Mouse (Mus musculus) embryonic facial prominence, embryonic 13.5 days (tissue): ENCODE measurements around the gene Polr3c. TPM values are rescaled to one million over a fixed set of nuclear protein-coding genes. Genes with fewer than 3 reads are reported as not detected.

ENCODE experiments used
- ATAC-seq: fragments of 200-750 bp; cut with Nextera tagmentation; 2 replicates; pipeline ENCODE4 v1.8.0; 2017; ENCODE audit warnings: low read depth; ENCODE audit not compliant: insufficient number of reproducible peaks, insufficient read depth, low FRiP score, low TSS enrichment
- H3K27ac ChIP-seq: fragments of 300-500 bp; sonication (generic); 2 replicates; pipeline ENCODE4 v1.5.1; 2015; ENCODE audit warnings: moderate library complexity, mild to moderate bottlenecking, inconsistent platforms
- H3K27me3 ChIP-seq: fragments of 300-500 bp; sonication (generic); 2 replicates; pipeline ENCODE4 v1.6.1; 2015; ENCODE audit warnings: mild to moderate bottlenecking, inconsistent platforms
- H3K36me3 ChIP-seq: fragments of 300-500 bp; sonication (generic); 2 replicates; pipeline ENCODE4 v1.6.1; 2015; ENCODE audit warnings: mild to moderate bottlenecking, inconsistent platforms
- H3K4me1 ChIP-seq: fragments of 300-500 bp; sonication (generic); 2 replicates; pipeline ENCODE4 v1.6.1; 2015; ENCODE audit warnings: inconsistent platforms
- H3K4me2 ChIP-seq: fragments of 300-500 bp; sonication (generic); 2 replicates; pipeline ENCODE4 v1.6.1; 2015; ENCODE audit warnings: moderate library complexity, mild to moderate bottlenecking, inconsistent platforms
- H3K4me3 ChIP-seq: fragments of 300-500 bp; sonication (generic); 2 replicates; pipeline ENCODE4 v1.5.1; 2015; ENCODE audit warnings: mild to moderate bottlenecking, inconsistent platforms
- H3K9ac ChIP-seq: fragments of 300-500 bp; sonication (generic); 2 replicates; pipeline ENCODE4 v1.6.1; 2015; ENCODE audit warnings: mild to moderate bottlenecking, inconsistent platforms
- H3K9me3 ChIP-seq: fragments of 300-500 bp; sonication (generic); 2 replicates; pipeline ENCODE4 v1.6.1; 2016; ENCODE audit warnings: inconsistent platforms
- WGBS: fragments of 180-500 bp; shearing (Covaris S2); methylation state at CpG from one replicate; pipeline ENCODE4 v1.1.7; 2015; ENCODE audit warnings: mixed read lengths; 5-methylcytosine and 5-hydroxymethylcytosine counted together
- polyA plus RNA-seq: library from polyadenylated mRNA; unstranded; fragments of >200 nt; fragmentation: Nextera tagmentation; extraction: Ambion mirVana; gene quantifications from 2 replicates; pipeline ENCODE4 v1.2.1, GENCODE M21; 2015

Gene Polr3c
- polyA plus RNA-seq, 1 experiment from 2014 or later, result 34.5 TPM

DNA sequence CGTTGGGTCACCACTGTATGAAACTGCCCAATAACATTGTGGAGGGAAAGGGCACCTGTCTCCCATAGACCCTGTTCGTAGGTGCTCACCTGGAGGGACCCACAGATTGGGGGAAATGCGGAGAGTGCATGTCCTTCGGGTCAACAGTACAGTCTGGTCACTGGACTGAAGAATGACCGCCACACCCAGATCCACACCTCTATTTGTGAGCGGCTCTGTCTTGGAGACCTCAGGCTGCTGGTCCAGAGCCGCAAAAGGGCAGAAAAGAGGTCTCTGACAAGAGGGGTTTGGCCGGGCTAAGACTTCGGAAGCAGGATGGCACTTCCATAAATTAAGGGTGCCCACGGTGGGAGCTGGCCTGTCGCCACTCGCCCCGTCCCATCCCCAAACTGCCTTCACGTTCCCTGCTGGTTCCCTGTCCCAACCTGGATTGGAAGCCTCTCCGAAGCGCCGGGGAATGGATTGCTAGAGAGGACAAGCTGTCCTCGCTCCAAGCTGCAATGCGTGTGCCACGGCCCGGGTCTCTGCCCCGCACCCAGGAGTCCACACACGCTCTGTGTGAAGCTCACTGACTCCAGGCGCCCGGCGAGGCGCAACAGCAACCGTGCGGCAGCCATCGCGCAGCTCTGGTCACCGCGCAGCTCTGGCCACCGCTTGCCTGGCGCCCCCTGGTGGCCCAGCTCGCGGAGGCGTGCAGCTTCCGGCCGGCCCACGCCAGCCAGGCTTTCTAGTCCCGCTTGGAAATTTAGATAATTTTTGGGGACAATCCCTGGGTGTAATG is 19.3 kb downstream of the Polr3c start, which contains the start of gene Nudt17:
Gene Nudt17, minus strand, starts transcription at position 660 of the 781 bp plus-strand sequence.
- no peak within 1 kb of the TSS; the same call in 1 of the 2 replicates for H3K27ac ChIP-seq
- peak within 1 kb of the TSS; percentile 93 for H3K4me2 ChIP-seq
- H3K4me1 ChIP-seq, result peaks cover 7% of the 10 kb centered on the region; the same call in 1 of the 2 replicates
- peak; percentile 59; the same call in 1 of the 2 replicates for ATAC-seq
- 5% methylated on average over 42 of the region's 42 CpGs for WGBS
- no peaks in the 10 kb centered on the region for H3K9me3 ChIP-seq
- H3K36me3 ChIP-seq, result peaks cover 62% of the 10 kb centered on the region
- H3K9ac ChIP-seq, result peak within 1 kb of the TSS; percentile 82
- H3K4me3 ChIP-seq, result peak within 1 kb of the TSS; percentile 58
- peaks cover 5% of the 10 kb centered on the region; the same call in 1 of the 2 replicates for H3K27me3 ChIP-seq

GRCm38 (mm10) chr3:96706984-96707383 is 20.4 kb downstream of the Polr3c start:
- Histone ChIP-seq H3K27ac (no peak overlapping the region), H3K9ac (no peak overlapping the region), H3K4me1 (peaks cover 7% of the 10 kb centered on the region; the same call in 1 of the 2 replicates), H3K9me3 (no peaks in the 10 kb centered on the region), H3K27me3 (peaks cover 5% of the 10 kb centered on the region; the same call in 1 of the 2 replicates), H3K4me3 (no peak overlapping the region), H3K4me2 (no peak overlapping the region), H3K36me3 (peaks cover 60% of the 10 kb centered on the region)
- ATAC-seq, result no peak
- WGBS, result 76% methylated on average over 7 of the region's 7 CpGs

GRCm38 (mm10) chr3:96706217-96706616 is 21.2 kb downstream of the Polr3c start:
- 88% methylated on average over 11 of the region's 11 CpGs for WGBS
- H3K27ac ChIP-seq, result no peak overlapping the region
- peaks cover 7% of the 10 kb centered on the region; the same call in 1 of the 2 replicates for H3K4me1 ChIP-seq
- H3K36me3 ChIP-seq, result peaks cover 60% of the 10 kb centered on the region
- H3K9me3 ChIP-seq, result no peaks in the 10 kb centered on the region
- H3K4me2 ChIP-seq, result no peak overlapping the region
- peaks cover 5% of the 10 kb centered on the region; the same call in 1 of the 2 replicates for H3K27me3 ChIP-seq
- no peak for ATAC-seq
- no peak overlapping the region; the same call in 1 of the 2 replicates for H3K9ac ChIP-seq
- H3K4me3 ChIP-seq, result no peak overlapping the region

- Histone ChIP-seq H3K4me3 (no peak overlapping the region), H3K27ac (no peak overlapping the region), H3K4me1 (peaks cover 7% of the 10 kb centered on the region; the same call in 1 of the 2 replicates), H3K9ac (no peak overlapping the region), H3K36me3 (peaks cover 61% of the 10 kb centered on the region), H3K27me3 (peaks cover 5% of the 10 kb centered on the region; the same call in 1 of the 2 replicates), H3K9me3 (no peaks in the 10 kb centered on the region), H3K4me2 (no peak overlapping the region)
- WGBS, result 64% methylated on average over 11 of the region's 11 CpGs
- no peak for ATAC-seq
These were observed 22.6 kb downstream of the Polr3c start for GRCm38 (mm10) chr3:96704778-96705177.

DNA sequence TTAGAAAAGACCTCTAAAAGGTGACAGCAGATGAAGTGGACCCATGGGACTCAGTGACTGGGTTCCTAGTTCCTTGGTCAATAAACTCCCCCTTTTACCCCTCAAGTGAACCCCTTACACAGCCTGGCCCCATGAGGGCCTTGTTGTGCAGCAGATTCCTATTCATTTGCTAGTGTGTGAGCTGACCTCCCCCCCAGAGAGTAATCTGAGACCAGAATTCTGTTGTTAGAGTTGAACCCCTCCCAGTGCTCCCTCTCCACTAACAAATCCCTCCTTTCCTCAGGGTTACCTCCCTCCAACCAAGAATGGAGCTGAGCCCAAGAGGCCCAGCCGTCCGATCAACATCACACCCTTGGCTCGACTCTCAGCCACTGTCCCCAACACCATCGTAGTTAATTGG is 26.4 kb downstream of the Polr3c start:
- no peaks in the 10 kb centered on the region for H3K9me3 ChIP-seq
- H3K4me2 ChIP-seq, result no peak overlapping the region
- no peak overlapping the region for H3K9ac ChIP-seq
- ATAC-seq, result no peak
- H3K4me3 ChIP-seq, result no peak overlapping the region
- no peak overlapping the region for H3K27ac ChIP-seq
- WGBS, result 83% methylated on average over 4 of the region's 4 CpGs
- H3K4me1 ChIP-seq, result peaks cover 20% of the 10 kb centered on the region
- peaks cover 68% of the 10 kb centered on the region for H3K36me3 ChIP-seq
- H3K27me3 ChIP-seq, result no peaks in the 10 kb centered on the region

- Histone ChIP-seq H3K36me3 (peaks cover 62% of the 10 kb centered on the region), H3K4me1 (peaks cover 25% of the 10 kb centered on the region), H3K27ac (no peak overlapping the region), H3K27me3 (no peaks in the 10 kb centered on the region), H3K9me3 (no peaks in the 10 kb centered on the region), H3K9ac (no peak overlapping the region), H3K4me2 (no peak overlapping the region), H3K4me3 (no peak overlapping the region)
- ATAC-seq, result no peak
- WGBS, result 57% methylated on average over 7 of the region's 7 CpGs
These were observed 27.1 kb downstream of the Polr3c start for GRCm38 (mm10) chr3:96700376-96700775.

DNA sequence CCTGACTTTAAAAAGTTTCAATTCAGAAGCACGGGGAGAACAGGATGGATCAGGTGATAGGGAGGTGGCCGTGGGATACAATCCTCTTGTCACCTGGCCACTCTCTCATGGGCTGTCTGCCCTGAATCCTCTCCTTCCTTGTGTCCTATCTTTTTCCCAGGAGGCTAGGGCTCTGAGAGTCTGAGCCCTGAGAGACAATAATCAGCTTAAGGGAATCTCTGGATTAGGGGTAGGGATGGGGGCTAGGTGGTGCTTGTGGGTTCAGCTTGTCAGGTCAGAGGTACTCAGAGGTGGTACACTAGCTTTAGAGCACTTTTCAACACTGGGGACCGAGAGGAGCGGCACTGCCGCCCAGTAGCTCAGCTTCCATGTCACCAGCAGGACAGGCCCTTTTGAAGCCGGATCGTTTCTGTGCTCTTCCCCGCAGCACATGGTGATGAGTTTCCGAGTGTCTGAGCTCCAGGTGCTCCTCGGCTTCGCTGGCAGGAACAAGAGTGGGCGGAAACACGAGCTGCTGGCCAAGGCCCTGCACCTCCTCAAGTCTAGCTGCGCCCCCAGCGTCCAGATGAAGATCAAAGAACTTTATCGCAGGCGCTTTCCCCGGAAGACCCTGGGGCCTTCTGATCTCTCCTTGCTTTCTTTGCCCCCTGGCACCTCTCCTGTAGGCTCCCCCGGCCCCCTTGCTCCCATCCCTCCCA is 28.3 kb downstream of the Polr3c start:
- WGBS, result 47% methylated on average over 19 of the region's 19 CpGs
- Histone ChIP-seq H3K4me3 (no peak overlapping the region), H3K27ac (no peak overlapping the region)

GRCm38 (mm10) chr3:96696766-96697732 is 30.4 kb downstream of the Polr3c start:
- no peaks in the 10 kb centered on the region for H3K27me3 ChIP-seq
- peak overlapping the region; percentile 76 for H3K4me2 ChIP-seq
- peaks cover 31% of the 10 kb centered on the region for H3K36me3 ChIP-seq
- peak overlapping the region; percentile 95 for H3K27ac ChIP-seq
- H3K4me1 ChIP-seq, result peaks cover 25% of the 10 kb centered on the region
- peak; percentile 91 for ATAC-seq
- peak overlapping the region; percentile 86 for H3K4me3 ChIP-seq
- peak overlapping the region; percentile 87 for H3K9ac ChIP-seq
- H3K9me3 ChIP-seq, result no peaks in the 10 kb centered on the region
- WGBS, result under 1% methylated on average over 70 of the region's 85 CpGs

More for the DNA sequence above, 28.3 kb downstream of the Polr3c start:
- no peaks in the 10 kb centered on the region for H3K27me3 ChIP-seq
- H3K9ac ChIP-seq, result peak overlapping the region; percentile 49; the same call in 1 of the 2 replicates
- no peaks in the 10 kb centered on the region for H3K9me3 ChIP-seq
- ATAC-seq, result no peak
- peak overlapping the region; percentile 7; the same call in 1 of the 2 replicates for H3K4me2 ChIP-seq
- peaks cover 49% of the 10 kb centered on the region for H3K36me3 ChIP-seq
- peaks cover 25% of the 10 kb centered on the region for H3K4me1 ChIP-seq

DNA sequence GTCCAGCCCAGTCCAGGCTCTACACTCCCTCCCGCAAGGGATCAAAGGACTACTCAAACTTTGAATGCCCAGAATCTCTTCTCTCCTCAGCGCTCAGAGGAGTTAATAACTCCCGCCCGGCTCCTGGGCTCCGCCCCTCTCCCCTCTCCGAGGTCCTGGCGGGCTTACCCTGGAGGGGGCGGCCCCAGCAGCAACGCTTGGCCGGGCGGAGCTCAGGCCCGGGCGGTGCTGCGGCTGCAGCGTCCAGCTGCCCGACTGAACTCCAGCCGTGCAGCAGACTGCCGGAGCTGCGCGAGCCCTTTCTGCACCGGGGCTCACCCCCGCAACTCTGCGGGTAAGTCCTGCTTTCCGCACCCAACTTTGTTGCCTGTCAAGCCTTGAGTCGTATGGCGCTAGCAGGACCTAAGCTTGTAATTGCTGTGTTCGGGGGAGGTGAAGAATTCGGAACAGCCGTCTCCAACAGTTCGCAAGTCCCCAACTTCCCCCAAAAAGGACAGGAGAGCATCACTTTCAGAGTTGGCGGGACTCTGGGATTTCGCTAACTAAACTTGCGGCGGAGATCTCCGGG is 31.1 kb downstream of the Polr3c start, which contains the start of gene Pias3:
Gene Pias3, plus strand, starts transcription at position 187 of the 568 bp plus-strand sequence.
- H3K4me1 ChIP-seq, result peaks cover 25% of the 10 kb centered on the region
- WGBS, result under 1% methylated on average over 35 of the region's 35 CpGs
- peaks cover 23% of the 10 kb centered on the region for H3K36me3 ChIP-seq
- peak within 1 kb of the TSS; percentile 87 for H3K9ac ChIP-seq
- peak within 1 kb of the TSS; percentile 95 for H3K27ac ChIP-seq
- H3K27me3 ChIP-seq, result no peaks in the 10 kb centered on the region
- ATAC-seq, result peak; percentile 75
- H3K4me2 ChIP-seq, result peak within 1 kb of the TSS; percentile 76
- no peaks in the 10 kb centered on the region for H3K9me3 ChIP-seq
- peak within 1 kb of the TSS; percentile 86 for H3K4me3 ChIP-seq

- Histone ChIP-seq H3K9ac (no peak overlapping the region), H3K27ac (no peak overlapping the region), H3K4me2 (no peak overlapping the region), H3K36me3 (no peaks in the 10 kb centered on the region), H3K4me1 (peaks cover 22% of the 10 kb centered on the region), H3K9me3 (no peaks in the 10 kb centered on the region), H3K4me3 (no peak overlapping the region), H3K27me3 (no peaks in the 10 kb centered on the region)
- 74% methylated on average over 1 of the region's 1 CpGs for WGBS
- no peak for ATAC-seq
These were observed 33.8 kb downstream of the Polr3c start for GRCm38 (mm10) chr3:96693579-96693978.
